In the genomic region with DNA sequence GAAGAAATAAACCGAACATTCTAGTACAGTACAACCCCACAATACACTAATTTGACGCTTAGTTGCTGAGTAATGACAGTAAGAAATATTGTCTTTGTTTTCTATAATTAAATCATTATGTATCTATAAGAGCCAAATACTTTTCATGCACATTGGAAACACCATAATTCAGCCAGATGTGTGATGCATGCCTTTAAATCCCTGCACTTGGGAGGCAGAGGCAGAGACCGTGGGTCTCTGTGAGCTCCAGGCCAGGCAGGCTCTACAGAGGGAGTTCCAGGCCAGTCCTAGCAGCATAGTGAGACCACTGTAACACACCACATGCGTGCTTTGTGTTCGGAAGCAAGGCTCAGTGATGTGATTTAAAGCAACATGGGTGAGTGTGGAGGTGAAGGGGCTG, we compare ENCODE assay signal across 34 mouse cellular contexts.
"Had no signal": no experiment of that assay in that cellular context is flagged by ENCODE, and none has a peak within 500 bp of the region (broad histone marks: within the 10 kb centered on the region; RNA-seq: fewer than 3 reads in every experiment).

No protein-coding gene starts in this region.

- H3K4me2 ChIP-seq: heart, embryonic 12.5 days; heart, embryonic 13.5 days; heart, embryonic 15.5 days; hindbrain, embryonic 12.5 days; hindbrain, embryonic 13.5 days; hindbrain, embryonic 14.5 days; hindbrain, embryonic 15.5 days; intestine, embryonic 15.5 days; kidney, embryonic 15.5 days had no signal

- H3K36me3 ChIP-seq: heart, embryonic 12.5 days; heart, embryonic 13.5 days; heart, embryonic 15.5 days; hindbrain, embryonic 10.5 days; hindbrain, embryonic 12.5 days; hindbrain, embryonic 13.5 days; hindbrain, embryonic 15.5 days; intestine, embryonic 15.5 days; kidney, embryonic 15.5 days had no signal

- H3K9ac ChIP-seq: heart, embryonic 12.5 days; heart, embryonic 13.5 days; heart, embryonic 15.5 days; hindbrain, embryonic 12.5 days; hindbrain, embryonic 13.5 days; hindbrain, embryonic 14.5 days; hindbrain, embryonic 15.5 days; intestine, embryonic 15.5 days; kidney, embryonic 15.5 days had no signal

- H3K27ac ChIP-seq: heart, embryonic 13.5 days; heart, embryonic 15.5 days; hindbrain, embryonic 10.5 days; hindbrain, embryonic 12.5 days; hindbrain, embryonic 13.5 days; hindbrain, embryonic 14.5 days; hindbrain, embryonic 15.5 days; hindbrain, postnatal 0 days; intestine, embryonic 15.5 days; kidney, embryonic 15.5 days; kidney, postnatal 0 days; layer of hippocampus, adult 2 months; left cerebral cortex, adult 2 months had no signal

- H3K4me1 ChIP-seq: heart, embryonic 12.5 days; heart, embryonic 13.5 days; heart, embryonic 15.5 days; hindbrain, embryonic 15.5 days; intestine, embryonic 15.5 days had no signal

- DNase-seq: heart, postnatal 10 days; heart, postnatal 14 days; heart, postnatal 36 days; heart, postnatal 4 days; kidney, adult 11 months; kidney, adult 18-20 months; kidney, adult 2 months; kidney, adult 8-10 months; kidney, adult 9 months; kidney, postnatal 10 days; kidney, postnatal 14 days; kidney, postnatal 25 days; kidney, postnatal 36 days; kidney, postnatal 4 days; layer of hippocampus, adult 9-11 months; layer of hippocampus, postnatal 36 days had no signal

- H3K9me3 ChIP-seq: heart, embryonic 12.5 days; heart, embryonic 13.5 days; heart, embryonic 15.5 days; hindbrain, embryonic 10.5 days; hindbrain, embryonic 12.5 days; hindbrain, embryonic 13.5 days; hindbrain, embryonic 15.5 days; intestine, embryonic 15.5 days; kidney, embryonic 15.5 days had no signal

- H3K27me3 ChIP-seq: hindbrain, embryonic 12.5 days; hindbrain, embryonic 15.5 days; intestine, embryonic 15.5 days; kidney, embryonic 15.5 days had no signal

- ATAC-seq: hindbrain, embryonic 16.5 days; hindbrain, postnatal 0 days; inflammation-experienced regulatory T-cells, adult 6 months; intestine, embryonic 15.5 days; intestine, embryonic 16.5 days; intestine, postnatal 0 days had no signal

- H3K4me3 ChIP-seq: heart, embryonic 12.5 days; heart, embryonic 13.5 days; heart, embryonic 15.5 days; hindbrain, embryonic 10.5 days; hindbrain, embryonic 12.5 days; hindbrain, embryonic 13.5 days; hindbrain, embryonic 15.5 days; intestine, embryonic 15.5 days; kidney, embryonic 15.5 days; layer of hippocampus, adult 2 months; left cerebral cortex, adult 2 months had no signal
